Mouse (Mus musculus) kidney, postnatal 36 days (tissue): ENCODE measurements around the gene Mcm5.
A peak's percentile ranks its signal among the peaks of the same experiment; 100 is the strongest.

Source experiments
- DNase-seq, 2 experiments: peaks; one replicate each; pipeline ENCODE4 v3.0.0; 2021 to 2022; ENCODE audit warnings: mixed read lengths in 2 of 2

Gene Mcm5

DNA sequence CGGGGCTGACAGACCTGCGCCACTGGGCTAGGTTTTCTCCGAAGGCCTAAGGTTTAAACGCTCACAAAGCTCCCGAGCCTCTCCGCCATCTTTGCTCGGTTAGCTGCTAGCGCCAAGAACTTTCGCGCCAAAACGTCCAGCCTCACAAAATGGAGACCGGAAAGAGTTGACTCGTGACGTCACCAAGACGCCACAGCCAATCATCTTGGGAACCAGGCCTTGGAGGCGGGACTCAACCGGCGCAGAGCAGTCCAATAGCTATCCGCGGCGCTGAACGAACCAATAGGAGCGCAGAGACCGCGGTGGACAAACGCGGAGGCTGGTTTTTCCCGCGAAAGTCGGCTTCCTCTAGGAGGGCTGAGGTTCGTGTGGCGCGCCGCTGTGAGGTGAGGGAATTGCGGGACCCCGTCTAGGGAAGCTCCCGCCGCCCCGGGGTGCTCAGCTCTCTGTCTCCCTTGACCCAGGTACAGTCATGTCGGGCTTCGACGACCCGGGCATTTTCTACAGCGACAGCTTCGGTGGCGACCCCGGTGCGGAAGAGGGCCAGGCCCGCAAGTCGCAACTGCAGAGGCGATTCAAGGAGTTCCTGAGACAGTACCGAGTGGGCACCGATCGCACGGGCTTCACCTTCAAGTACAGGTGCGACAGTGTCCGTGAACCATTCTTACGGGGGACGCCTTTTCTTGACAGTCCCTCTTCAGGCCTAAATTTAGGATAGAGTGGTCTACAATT lies at the start of gene Mcm5:
TSS of gene Mcm5 (plus strand) at position 334 of the 732 bp plus-strand sequence.
- DNase-seq = peak; percentile 98 to 99

DNA sequence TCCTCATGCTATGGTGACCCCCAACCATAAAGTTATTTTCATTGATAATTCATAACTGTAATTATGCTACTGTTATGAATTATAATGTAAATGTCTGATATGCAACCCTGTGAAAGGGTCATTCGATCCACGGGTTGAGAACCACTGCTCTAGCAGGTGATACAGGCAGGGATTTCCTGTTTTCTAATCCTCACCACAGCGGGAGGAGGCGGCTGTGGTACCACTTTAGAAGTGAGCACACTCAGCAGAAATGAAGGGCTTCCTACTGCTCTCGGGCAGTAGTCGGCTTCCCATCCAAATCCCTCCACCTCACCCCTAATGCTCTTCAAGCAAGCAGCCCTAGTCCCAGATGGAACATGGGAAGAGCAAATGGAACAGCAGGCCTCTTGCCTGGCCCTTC lies 49.3 kb upstream of the Mcm5 start:
- no peak for DNase-seq

DNA sequence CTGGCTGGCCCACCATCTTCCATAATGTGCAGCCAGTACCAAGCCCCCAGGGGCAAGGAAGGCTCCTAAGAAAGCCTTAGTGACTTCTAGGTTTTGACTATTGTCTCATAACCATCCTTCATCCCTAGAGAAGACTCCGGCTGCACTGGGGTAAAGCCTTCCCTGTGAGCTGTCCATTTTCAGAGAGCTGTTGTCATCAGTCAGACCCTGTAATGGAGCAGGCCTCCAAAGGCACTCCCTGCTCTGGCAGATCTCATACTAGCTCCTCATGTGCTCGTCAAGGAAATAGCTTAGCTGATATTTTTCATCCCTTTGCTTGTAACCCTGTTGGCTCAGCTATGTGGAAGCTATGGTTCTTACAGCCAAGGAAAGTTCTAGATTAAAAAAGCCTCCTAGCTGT lies 48.6 kb upstream of the Mcm5 start:
- DNase-seq = no peak

DNA sequence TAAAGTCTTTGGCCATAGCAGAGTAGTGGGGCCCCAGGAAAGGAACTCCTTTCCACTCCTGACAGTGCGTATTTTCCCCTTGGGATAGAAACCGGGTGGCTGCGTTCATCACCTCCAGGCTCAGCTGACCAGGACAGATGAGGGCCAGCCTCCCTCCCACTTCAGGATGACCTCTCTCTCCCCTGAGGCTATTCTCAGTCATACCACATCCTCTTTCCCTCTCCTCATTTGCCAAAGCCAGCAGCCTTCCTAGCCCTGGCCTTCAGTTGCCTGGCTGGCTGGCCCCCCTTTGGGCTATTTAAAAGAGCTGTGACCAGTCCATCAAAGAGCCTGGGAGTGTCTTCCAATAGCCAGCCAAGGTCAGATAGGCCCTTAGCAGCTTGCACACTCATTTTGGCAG lies 46.1 kb upstream of the Mcm5 start:
- DNase-seq = peak; percentile 12 to 22

DNA sequence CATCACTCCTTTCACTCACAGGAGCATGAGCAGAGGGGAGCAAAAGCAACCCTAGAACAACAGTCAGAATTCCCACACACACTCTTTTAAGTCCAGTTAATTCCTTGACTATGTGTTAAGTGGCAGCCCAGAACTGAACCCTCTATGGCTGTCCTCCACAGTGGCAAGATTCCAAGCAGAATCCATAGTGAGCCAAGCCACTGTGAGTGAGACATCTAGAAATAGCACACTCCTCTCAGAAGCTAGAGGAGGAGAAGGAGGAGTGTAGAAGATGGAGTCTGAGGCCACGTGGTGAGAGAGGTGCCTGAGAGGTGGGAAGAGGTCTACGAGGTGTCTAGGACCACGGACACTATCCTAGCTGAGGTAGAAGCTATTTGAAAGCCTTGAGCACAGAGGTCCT lies 44.6 kb upstream of the Mcm5 start:
- DNase-seq = no peak

DNA sequence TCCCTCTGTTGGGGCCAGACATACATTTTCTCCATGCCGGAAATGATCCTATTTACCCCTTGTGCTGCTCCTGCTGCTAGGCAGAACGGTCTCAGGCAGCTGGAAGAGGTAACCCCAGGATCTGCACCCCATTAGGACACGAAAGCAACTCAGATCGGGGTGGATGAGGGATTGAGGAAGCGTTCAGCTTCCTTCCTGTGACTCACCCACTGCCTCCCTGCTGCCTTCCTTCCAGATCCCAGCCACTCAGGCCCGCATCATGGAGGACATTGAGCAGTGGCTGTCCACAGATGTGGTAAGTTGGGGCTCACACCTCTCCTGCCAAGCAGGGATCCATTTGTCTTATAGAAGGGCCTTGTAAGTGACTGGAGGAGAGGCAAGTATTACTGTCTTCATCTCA lies 42.1 kb upstream of the Mcm5 start:
- no peak for DNase-seq

DNA sequence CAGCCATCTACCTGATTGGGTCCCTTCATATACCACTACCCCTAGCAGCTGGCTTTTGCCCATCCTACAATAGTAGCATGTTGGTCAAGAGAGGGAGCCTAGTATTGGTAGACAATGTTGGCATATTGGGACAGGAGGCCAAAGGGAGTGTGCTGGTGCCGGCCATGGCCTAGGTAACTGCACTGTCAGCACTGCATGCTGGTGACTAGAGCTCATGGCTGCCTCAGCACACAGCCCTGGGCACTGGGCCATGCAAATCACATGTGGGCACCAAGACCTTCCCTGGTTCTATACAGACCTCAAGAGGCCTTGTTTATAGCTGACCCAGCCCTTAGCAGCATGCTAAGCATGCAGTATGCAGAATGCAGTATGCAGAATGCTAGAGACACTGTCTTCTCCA lies 39.1 kb upstream of the Mcm5 start:
- DNase-seq = peak; percentile 42 to 54

DNA sequence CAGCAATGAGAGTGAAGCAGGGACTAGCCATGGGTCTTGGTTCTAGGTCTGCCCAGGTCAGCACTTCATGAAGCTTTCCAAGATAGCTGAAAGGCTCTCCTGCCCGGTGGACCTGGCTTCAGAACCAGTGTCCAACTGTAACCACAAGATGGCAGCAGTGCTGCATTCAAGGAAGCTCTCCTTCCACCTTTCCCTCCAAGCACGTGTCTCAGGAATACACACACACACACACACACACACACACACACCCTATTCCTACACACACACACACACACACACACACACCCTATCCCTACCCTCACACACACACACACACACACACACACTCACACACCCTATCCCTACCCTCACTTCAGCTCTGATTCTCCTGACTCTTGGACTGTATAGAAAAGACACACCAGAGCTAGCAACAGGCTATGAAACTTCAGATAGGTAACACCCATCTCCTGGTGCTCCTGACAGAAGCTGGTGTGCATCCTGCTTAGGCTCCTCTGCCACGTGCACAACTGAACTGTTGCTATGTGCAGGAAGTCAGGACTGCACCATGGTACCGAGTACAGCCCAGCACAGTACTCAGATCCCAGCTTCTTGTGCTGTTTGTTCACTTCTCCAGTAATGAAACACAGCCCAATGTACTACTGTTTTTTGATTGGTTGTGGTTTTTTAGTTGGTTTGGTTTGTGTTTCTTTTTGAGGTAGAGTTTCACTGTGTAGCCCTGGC lies 37.6 kb upstream of the Mcm5 start:
- DNase-seq = peak; percentile 88 to 93

DNA sequence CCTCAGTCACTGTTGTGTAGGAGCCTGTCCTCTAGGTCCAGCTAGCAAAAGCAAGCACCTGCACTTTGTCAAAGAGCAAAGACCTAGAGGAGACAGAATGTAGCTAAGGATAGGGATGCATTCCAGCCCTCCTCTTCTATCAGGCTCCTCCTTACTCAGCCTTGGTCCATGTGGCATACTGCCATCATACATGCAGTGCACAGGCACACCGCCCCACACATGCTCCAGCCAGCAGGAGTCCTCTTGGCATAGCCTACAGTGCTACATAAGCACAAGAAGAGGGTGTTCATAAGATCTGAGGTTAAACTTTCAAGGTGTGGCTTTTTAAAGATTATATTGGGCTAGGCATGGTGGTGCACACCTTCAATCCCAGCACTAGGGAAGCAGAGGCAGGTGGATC lies 34.5 kb upstream of the Mcm5 start:
- no peak for DNase-seq

DNA sequence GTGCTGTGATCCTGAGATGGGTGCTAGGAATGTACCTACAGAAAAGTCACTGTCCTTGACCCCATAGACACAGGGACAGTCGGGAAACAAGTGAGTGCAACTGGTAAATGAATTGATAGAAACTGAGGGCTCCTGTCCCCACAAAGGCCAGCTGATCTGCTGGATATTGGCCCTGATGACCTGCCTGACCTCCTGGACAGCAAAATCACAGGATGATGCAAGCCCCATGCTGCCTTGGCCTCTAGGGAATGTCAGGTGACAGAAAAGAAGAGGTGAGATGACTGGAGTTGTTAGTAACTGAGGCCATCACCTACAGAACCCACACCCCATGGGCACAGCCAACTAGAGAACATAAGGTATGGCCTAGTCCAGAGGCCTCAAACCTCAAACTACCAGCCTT lies 31.2 kb upstream of the Mcm5 start:
- DNase-seq = no peak

DNA sequence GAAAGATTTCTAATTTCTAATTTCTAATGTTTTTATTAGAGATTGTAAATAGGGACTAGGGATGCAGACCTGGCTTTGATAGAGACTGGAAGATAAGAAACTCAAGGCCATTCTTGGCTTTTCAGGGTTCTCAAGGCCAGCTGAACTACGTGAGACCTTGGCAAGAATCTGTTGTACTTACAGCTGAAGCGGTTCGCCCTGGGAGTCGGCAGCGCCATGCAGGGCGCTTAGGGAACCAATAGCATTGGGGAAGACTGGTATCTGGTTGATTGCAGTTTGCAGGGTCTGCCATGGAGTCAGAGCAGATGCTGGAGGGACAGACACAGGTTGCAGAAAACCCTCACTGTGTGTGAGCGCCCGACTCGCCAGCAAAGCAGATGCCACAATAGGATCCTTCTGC lies 30.5 kb upstream of the Mcm5 start:
- DNase-seq = no peak

DNA sequence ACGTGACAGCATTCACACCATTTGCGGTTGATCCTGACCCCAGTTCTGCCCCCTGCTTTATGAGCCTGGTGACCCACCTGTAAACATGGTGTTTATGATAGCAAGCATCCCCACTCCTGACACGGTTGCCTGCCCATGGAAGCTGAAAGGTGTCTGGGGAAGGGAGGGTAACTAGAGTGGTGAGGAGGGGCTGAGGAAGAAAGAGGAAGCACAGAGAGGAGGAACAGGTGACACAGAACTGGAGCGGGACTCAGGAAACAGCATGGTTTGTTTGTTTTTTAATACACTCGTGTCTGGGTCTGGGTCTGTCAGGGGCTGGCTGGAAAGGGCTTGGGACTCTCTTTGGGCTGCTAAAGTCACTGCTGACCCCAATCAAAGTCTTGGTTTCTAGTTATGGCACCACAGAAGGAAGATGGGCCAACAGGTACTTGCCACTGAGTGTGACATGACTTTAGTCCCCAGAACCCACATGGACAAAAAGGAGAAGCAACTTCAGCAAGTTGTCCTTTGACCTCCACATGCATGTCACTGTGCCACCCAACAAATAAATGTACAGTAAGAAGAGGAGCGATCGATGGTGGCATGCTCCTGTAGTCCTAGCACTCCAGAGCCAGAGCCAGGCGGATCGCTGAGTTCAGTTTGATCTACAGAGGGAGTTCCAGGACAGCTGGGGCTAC lies 27.9 kb upstream of the Mcm5 start:
- DNase-seq = no peak

DNA sequence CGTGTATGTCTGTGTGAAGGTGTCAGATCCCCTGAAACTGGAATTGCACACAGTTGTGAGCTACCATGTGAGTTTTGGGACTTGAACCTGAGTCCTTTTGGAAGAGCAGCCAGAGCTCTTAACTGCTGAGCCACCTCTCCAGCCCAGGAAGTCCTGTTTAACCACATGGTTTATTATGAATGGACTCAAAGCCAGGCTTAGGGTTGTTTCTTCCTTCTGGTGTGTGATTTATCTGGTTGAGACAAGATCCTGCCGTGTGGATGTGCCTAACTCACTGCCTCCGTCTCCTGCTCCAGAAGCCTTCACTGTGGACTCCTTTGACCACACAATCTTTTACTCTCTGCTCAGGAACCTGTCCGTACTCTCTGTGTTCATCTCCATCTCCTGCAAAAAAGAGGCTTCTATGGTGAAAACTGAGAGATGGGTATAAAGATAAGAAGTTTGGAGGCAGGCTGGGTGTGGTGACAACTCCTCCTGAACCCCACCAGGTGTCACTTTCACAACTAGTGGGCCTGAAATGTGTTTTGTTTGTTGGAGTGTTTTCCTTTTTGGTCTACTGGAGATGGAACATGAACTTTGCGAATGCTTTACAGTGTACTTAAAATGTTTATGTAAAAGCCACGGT lies 27.1 kb upstream of the Mcm5 start:
- DNase-seq = no peak

DNA sequence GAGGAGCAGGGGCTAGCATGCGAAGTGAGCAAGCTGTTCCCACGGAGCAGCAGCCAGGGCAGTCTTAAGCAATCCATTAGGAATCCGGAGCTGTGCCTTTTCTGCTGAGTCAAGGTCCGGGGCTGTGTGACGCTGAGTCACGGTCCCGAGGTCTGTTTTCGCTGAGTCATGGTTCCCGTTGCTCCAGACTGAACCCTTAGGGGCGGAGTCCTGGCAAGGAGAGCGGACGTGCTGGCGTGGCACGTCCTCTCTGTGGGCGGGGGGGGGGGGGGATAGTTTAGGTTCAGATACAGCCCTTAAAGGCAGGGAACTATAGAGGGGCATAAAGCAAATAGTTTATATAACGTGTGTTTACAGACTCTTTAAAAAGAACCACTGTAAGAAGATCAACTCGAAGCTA lies 25.5 kb upstream of the Mcm5 start:
- DNase-seq = peak; percentile 97 to 98

DNA sequence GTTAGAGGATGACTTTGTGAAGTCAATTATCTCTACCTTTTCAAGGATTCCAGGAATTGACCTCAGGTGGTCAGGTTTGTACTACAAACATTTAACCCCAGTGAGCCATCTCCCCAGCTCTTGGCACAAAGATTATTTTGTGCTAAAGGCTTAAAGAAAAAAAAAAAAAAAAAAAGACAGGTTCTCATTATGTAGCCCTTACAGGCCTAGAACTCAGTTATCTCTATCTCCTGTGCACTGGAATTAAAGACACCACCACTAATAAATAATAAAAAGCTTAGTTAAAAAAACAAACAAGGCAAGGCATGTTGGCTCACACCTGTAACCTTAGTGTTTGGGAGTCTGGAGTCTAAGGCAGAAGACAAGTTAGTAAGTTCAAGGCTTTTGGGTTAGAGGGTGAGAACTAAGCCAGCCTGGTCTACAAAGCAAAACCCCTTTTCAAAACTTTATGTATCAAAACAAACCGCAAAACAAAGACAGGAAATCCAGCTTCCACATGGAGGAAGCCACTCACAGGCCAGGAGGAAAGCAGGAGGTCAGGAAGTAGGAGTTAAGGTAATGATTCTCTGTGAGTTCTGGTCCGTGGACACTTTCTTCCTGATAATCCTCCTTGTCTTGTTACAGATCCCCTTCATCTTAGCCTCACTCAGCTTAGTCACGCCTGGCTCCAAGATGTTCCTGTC lies 24.8 kb upstream of the Mcm5 start:
- no peak for DNase-seq

DNA sequence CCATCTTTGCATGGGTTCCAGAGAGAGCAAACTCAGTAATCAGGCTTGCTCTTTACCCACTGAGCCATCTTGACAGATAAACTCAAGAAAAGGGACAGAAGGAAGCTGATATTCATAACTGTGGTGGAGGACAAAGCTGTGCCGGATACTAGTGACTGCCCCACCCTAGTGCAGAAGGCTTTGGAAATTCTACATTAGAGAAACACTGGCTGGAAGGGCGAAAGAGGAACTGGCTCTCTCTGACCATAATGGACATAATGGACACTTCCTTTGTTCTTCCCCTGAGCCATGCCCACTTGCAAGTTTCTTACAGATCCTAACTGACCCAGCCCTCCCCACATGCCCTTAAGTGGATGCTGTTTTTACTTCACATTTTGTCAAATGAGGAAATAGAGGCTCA lies 23.4 kb upstream of the Mcm5 start:
- DNase-seq = no peak

DNA sequence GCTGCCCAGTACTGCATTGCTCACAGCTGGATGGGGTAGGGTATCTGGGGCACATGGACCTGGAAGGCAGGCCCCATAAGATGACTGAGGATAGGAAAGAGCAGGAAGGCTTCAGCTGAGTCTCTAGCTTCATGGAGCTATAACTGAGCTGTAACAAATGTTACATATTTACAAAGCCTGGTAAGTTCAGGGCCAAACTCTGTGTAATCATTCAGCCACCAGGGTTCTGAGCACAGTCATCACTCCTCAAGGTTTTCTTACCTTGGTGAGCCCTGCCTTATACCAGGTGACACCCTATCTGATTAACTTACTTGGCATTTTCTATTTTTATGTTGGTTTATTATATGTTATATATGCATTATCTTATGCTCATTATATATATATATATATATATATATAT lies 22.2 kb upstream of the Mcm5 start:
- DNase-seq = peak; percentile 29 to 66

DNA sequence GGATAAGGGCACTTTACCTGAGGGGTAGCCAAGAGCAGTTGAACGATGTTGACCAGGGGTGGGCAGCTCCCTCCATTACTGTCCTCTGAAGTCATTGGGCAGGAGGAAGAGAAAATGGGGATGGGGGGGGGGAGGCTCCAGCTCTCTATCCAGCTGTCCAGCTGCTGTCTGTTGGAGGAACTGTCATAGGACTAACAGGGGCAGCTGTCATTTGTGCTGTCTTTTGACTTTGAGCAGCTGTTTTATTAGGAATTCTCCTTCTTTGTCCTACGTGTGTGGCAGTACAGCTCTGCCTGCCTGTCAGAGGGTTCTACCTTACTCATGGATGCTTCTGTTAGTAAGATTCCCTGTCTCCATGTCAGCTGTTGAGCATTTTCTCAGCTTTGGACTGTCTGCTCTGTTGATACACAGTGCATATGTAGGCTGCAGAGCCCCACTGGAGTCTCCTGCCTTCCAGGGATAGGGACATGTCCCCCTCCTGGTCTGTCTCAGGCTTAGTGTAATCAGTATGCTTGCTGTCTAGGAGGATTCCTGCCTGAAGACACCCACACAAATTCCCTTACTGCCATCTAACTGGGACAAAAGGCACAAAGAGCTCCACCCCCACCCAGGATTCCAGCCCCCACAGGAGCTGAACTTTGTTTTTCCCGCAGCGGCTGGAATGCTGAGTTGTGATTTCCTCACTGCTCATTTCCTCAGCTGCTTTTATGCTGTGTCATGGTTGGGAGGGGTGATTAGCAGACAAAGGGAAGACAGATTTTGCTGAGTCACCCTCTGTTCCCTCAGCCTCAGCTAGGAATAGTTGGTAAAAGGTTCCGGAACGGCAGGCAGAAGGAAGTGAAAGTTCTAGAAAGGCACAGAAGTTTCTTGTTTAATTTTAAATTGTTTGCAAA lies 20.1 kb upstream of the Mcm5 start:
- DNase-seq = peak; percentile 88 to 97

DNA sequence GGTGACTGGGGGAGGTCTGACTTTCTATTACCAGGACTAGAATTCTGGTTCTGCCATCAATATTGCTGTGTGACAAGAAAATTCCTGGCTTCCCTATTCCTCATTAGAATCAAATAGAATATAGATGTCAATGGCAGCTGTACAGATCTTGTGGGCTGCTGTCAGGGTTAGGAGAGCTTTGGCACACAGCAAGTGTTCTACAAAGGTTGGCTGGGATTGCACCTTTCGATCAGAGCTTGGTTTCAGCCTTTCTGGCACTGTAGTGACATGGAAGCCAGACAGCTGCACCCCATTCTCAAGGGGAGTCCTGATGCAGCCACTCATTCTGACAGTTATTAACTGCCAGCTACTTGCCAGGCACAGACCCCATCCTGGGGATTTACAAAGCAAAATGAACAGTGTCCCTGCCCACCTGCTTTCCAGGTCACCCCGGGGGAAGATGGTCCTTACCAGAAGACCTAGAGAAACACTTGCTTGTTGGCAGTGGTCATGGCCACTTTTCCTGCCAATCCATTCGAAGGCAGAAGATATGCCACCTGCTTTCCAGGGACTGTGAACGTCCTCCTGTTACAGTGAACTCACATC lies 18.5 kb upstream of the Mcm5 start:
- DNase-seq = no peak

DNA sequence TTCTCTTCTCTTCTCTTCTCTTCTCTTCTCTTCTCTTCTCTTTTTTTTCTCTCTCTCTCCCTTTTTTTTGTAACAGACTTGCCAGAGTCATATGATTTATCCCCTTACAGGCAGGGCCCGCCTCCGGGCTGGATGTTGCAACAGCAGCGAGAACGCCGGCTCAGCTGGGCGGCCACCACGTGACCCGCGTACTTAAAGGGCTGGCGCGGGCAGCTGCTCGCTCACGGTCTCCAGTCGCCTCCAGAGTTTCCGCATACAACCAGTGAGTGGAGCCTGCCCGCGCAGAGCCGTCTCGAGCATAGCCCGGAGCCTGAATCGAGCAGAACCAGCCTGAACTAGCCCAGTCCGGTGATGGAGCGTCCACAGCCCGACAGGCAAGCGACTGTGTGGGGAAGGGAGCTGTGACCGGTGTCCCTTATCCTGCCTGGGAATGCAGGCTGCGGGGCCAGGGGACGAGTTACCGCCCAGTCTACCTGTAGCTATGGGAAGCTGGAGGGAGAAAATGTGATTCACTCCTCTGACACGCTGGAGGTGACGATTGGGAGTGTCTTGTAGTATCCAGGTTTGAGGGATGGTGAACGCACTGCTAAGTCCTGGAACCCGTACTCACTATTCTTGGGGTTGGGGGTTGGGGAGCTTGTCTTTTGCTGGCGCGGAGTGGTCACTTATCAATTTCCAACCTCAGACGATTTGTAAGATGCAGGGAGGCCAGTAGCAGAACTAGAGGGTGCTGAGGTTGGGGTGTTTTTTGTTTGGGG lies 15.8 kb upstream of the Mcm5 start, which contains the start of gene Hmox1:
TSS of gene Hmox1 (plus strand) at position 223 of the 758 bp plus-strand sequence.
- peak; percentile 97 for DNase-seq

DNA sequence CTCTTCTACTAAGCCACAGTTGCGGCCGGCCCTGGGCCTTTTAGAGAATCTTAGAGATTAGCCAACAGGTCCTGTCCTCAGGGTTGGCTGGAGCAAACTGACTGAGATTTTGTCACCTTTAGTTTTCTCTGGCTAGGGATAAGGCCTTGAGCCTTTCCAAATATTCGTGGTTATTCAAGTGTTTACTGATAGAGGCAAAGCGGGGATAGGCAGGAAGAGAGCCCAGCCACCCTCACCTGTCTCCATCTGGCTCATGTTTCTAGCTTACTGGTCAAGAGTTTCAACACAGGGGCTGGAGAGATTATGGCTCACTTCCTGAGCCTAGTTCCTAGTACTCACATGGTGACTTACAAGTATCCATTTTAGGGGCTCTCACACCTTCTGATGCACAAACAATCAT lies 6.4 kb upstream of the Mcm5 start:
- DNase-seq = no peak
